Mouse (Mus musculus): ENCODE measurements at regions not wholly inside any gene's neighbourhood (a gene's known extent, or its start where the extent isn't known, plus 50 kb on each side); places are given as distances from the start of the nearest gene placed in this dataset.
"Not testable (repeated sequence)": the region's sequence is repeated elsewhere in the genome, so short reads cannot be mapped to it uniquely, and the experiment has no call there.

DNA sequence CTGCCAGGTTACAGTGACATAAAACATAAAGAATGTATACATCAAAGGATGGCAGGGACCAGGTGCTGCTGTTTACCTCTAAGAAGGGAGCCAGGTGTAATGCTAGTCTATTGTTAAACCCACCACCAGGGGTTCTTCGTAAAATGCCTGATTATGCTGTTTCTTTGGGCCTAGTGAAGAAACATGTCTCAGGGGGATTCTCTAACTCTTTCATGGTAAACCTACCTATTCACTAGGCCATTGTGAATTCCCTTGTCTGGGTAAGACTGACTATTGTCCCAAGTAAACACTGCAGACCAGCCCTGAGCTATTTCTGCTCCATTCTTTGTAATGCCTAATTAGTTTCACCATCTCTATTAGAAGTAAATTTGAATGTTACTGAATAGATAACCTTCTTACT is 194.3 kb upstream of the Tmem47 start:
- intact Hi-C loops (cut with DNase I); DNase-seq (ENCODE audit: extremely low spot score in 1 of 2, low spot score in 2 of 2): not testable (repeated sequence)

- DNase-seq (ENCODE audit: extremely low spot score in 1 of 2, low spot score in 2 of 2): no peak
- intact Hi-C loops (cut with DNase I): no loop called here
These were observed 169.0 kb upstream of the Tmem47 start for GRCm38 (mm10) chrX:80901524-80901923.

DNA sequence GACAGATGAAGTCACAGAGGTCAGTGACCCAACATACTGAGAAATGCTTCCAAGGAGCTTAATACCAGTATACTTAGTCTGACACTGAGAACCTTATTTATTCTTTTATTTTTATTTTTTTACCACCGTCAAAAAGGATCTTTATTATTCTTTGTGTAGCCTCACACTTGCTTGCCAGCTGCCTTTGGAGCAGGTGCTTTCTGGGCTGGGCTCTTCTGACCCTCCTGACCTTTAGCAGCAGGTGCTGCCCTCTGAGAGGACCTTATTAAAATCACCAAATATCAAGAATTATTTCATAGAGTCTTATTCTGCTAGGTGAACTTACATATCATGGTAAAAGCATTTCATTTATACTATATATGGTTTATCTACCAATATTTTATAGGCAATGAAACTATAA is 137.8 kb upstream of the Tmem47 start:
- intact Hi-C loops (cut with DNase I): loop anchor here (10.0 kb wide), 1 partner anchor 1768 kb away; no protein-coding TSS in a partner anchor

More for the DNA sequence above, 137.8 kb upstream of the Tmem47 start:
- no peak for DNase-seq (ENCODE audit: extremely low spot score in 1 of 2, low spot score in 2 of 2)
